Mouse (Mus musculus) neural tube, embryonic 13.5 days (tissue): Measurements from ENCODE around the gene Klhl20. TPM values are rescaled to one million over a fixed set of nuclear protein-coding genes. Genes with fewer than 3 reads are reported as not detected.

ENCODE experiments used
- polyA plus RNA-seq: library from polyadenylated mRNA; unstranded; fragments of >200 nt; fragmentation: Nextera tagmentation; extraction: Ambion mirVana; gene quantifications from 2 replicates; pipeline ENCODE4 v1.2.1, GENCODE M21; 2015

Klhl20 gene
- polyA plus RNA-seq, 1 experiment from 2014 or later, result 19.8 TPM

Other genes with a start within 250 kb of the Klhl20 start
- gene Rc3h1, start 225.1 kb downstream of the Klhl20 start, polyA plus RNA-seq, result 6.1 and 6.6 TPM in 2 replicates
- gene Serpinc1, start 152.9 kb downstream of the Klhl20 start, polyA plus RNA-seq, result 2.6 and 3.2 TPM in 2 replicates
- 11.9 and 12.3 TPM in 2 replicates for gene Zbtb37, start 96.7 kb downstream of the Klhl20 start, polyA plus RNA-seq
- 25.2 and 28.7 TPM in 2 replicates for gene Dars2, start 60.9 kb downstream of the Klhl20 start, polyA plus RNA-seq
- gene Cenpl, start 60.8 kb downstream of the Klhl20 start, polyA plus RNA-seq, result 10.2 and 10.9 TPM in 2 replicates
- gene Ankrd45, start 11.2 kb upstream of the Klhl20 start, polyA plus RNA-seq, result 11.0 and 12.5 TPM in 2 replicates
- gene Tex50, start 27.8 kb upstream of the Klhl20 start, polyA plus RNA-seq, result 0.33 and 0.89 TPM in 2 replicates
- 220 and 230 TPM in 2 replicates for gene Prdx6, start 119.7 kb upstream of the Klhl20 start, polyA plus RNA-seq